Mouse (Mus musculus) hindbrain, embryonic 16.5 days (tissue): ENCODE data around the gene Phactr1. TPM values are rescaled to one million over a fixed set of nuclear protein-coding genes. Genes with fewer than 3 reads are reported as not detected.
A peak's percentile ranks its signal among the peaks of the same experiment; 100 is the strongest.

Source experiments
- ATAC-seq: fragments of 200-750 bp; cut with Nextera tagmentation; 2 replicates; pipeline ENCODE4 v1.8.0; 2017; ENCODE audit warnings: moderate TSS enrichment, moderate library complexity
- H3K27ac ChIP-seq: fragments of 300-500 bp; sonication (generic); 2 replicates; pipeline ENCODE4 v1.5.1; 2014; ENCODE audit warnings: low read depth, mild to moderate bottlenecking, control low read depth, low read length, moderate library complexity
- H3K27me3 ChIP-seq: fragments of 300-500 bp; sonication (generic); replicated peaks from 2 replicates; pipeline ENCODE4 v1.6.1; 2014; ENCODE audit warnings: low read length; ENCODE audit not compliant: control insufficient read depth, insufficient read depth
- H3K36me3 ChIP-seq: fragments of 300-500 bp; sonication (generic); 2 replicates; pipeline ENCODE4 v1.6.1; 2014; ENCODE audit warnings: mild to moderate bottlenecking, low read length, moderate library complexity, mixed read lengths; ENCODE audit not compliant: control insufficient read depth, insufficient read depth
- H3K4me1 ChIP-seq: fragments of 300-500 bp; sonication (generic); 2 replicates; pipeline ENCODE4 v1.6.1; 2014; ENCODE audit warnings: low read depth, low read length; ENCODE audit not compliant: control insufficient read depth, insufficient read depth
- H3K4me2 ChIP-seq: fragments of 300-500 bp; sonication (generic); 2 replicates; pipeline ENCODE4 v1.6.1; 2014; ENCODE audit warnings: mild to moderate bottlenecking, low read length, control low read depth, moderate library complexity
- H3K4me3 ChIP-seq: fragments of 300-500 bp; sonication (generic); 2 replicates; pipeline ENCODE4 v1.5.1; 2014; ENCODE audit warnings: mild to moderate bottlenecking, low read length, control low read depth, moderate library complexity
- H3K9ac ChIP-seq: fragments of 300-500 bp; sonication (generic); 2 replicates; pipeline ENCODE4 v1.6.1; 2014; ENCODE audit warnings: low read depth, mild to moderate bottlenecking, control low read depth, low read length, moderate library complexity
- H3K9me3 ChIP-seq: fragments of 300-500 bp; sonication (generic); 2 replicates; pipeline ENCODE4 v1.6.1; 2014; ENCODE audit warnings: mild to moderate bottlenecking, low read length, moderate library complexity; ENCODE audit not compliant: control insufficient read depth
- WGBS: fragments of 180-500 bp; shearing (Covaris S2); extraction: QIAGEN DNeasy Blood & Tissue Kit; methylation state at CpG from one replicate; pipeline ENCODE4 v1.1.7; 2014; 5-methylcytosine and 5-hydroxymethylcytosine counted together
- polyA plus RNA-seq: library from polyadenylated mRNA; unstranded; fragments of >200 nt; fragmentation: Nextera tagmentation; extraction: Ambion mirVana; gene quantifications from 2 replicates; pipeline ENCODE4 v1.2.1, GENCODE M21; 2015

Gene Phactr1
- 49.7 and 49.9 TPM in 2 replicates for polyA plus RNA-seq

- peak within 1 kb of the TSS; percentile 44 for H3K4me2 ChIP-seq
- H3K9ac ChIP-seq, result 0 out of 2 replicates have a peak within 1 kb of the TSS, but pooled peaks have one; percentile 23
- WGBS, result 17% methylated on average over 11 of the region's 11 CpGs
- H3K36me3 ChIP-seq, result no peaks in the 10 kb centered on the region
- H3K9me3 ChIP-seq, result no peaks in the 10 kb centered on the region
- H3K27ac ChIP-seq, result no peak within 1 kb of the TSS
- H3K4me3 ChIP-seq, result 0 out of 2 replicates have a peak within 1 kb of the TSS, but pooled peaks have one; percentile 7
- no peak for ATAC-seq
- H3K4me1 ChIP-seq, result no peaks in the 10 kb centered on the region
- H3K27me3 ChIP-seq, result no peaks in the 10 kb centered on the region
These were observed at the start of gene Phactr1 for GRCm38 (mm10) chr13:42680391-42680994. Gene Phactr1, plus strand, starts transcription at chr13:42680623.

GRCm38 (mm10) chr13:42634908-42635307, 45.5 kb upstream of the Phactr1 start:
- H3K9ac ChIP-seq, result no peak overlapping the region
- H3K4me3 ChIP-seq, result no peak overlapping the region
- ATAC-seq, result no peak
- no peak overlapping the region for H3K27ac ChIP-seq
- H3K4me2 ChIP-seq, result no peak overlapping the region
- H3K27me3 ChIP-seq, result no peaks in the 10 kb centered on the region
- H3K9me3 ChIP-seq, result no peaks in the 10 kb centered on the region
- WGBS, result 90% methylated on average over 2 of the region's 2 CpGs
- no peaks in the 10 kb centered on the region for H3K36me3 ChIP-seq
- H3K4me1 ChIP-seq, result no peaks in the 10 kb centered on the region

DNA sequence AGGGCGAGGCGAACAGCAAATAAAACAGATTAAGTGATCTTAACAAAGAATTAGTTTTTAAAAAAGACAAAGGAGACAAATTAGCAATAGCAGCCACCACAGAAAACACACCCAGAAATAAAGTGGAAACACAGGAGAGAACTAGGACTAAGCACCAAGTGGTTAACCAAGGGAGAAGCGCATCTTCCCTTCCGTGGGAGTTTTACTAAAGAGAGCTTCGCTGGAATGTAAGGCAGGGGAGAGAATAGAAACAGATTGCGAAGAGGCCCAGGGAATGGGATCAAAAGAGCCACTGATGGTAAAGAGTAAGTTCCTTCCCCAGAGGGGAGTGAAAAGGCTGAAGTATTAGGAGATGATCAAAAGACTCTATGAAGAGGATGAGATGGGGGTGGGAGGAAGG, 30.2 kb upstream of the Phactr1 start:
- Histone ChIP-seq H3K9ac (no peak overlapping the region), H3K27me3 (no peaks in the 10 kb centered on the region), H3K27ac (no peak overlapping the region), H3K4me2 (no peak overlapping the region), H3K4me3 (no peak overlapping the region), H3K9me3 (no peaks in the 10 kb centered on the region), H3K4me1 (no peaks in the 10 kb centered on the region), H3K36me3 (no peaks in the 10 kb centered on the region)
- WGBS, result 58% methylated on average over 6 of the region's 6 CpGs
- ATAC-seq, result no peak

GRCm38 (mm10) chr13:42656643-42657315, 23.6 kb upstream of the Phactr1 start:
- 30% methylated on average over 7 of the region's 7 CpGs for WGBS
- H3K9ac ChIP-seq, result no peak overlapping the region
- H3K27me3 ChIP-seq, result no peaks in the 10 kb centered on the region
- no peaks in the 10 kb centered on the region for H3K36me3 ChIP-seq
- H3K9me3 ChIP-seq, result no peaks in the 10 kb centered on the region
- no peaks in the 10 kb centered on the region; the same call in 1 of the 2 replicates for H3K4me1 ChIP-seq
- ATAC-seq, result peak; percentile 34
- no peak overlapping the region for H3K4me2 ChIP-seq
- H3K27ac ChIP-seq, result no peak overlapping the region
- H3K4me3 ChIP-seq, result no peak overlapping the region

DNA sequence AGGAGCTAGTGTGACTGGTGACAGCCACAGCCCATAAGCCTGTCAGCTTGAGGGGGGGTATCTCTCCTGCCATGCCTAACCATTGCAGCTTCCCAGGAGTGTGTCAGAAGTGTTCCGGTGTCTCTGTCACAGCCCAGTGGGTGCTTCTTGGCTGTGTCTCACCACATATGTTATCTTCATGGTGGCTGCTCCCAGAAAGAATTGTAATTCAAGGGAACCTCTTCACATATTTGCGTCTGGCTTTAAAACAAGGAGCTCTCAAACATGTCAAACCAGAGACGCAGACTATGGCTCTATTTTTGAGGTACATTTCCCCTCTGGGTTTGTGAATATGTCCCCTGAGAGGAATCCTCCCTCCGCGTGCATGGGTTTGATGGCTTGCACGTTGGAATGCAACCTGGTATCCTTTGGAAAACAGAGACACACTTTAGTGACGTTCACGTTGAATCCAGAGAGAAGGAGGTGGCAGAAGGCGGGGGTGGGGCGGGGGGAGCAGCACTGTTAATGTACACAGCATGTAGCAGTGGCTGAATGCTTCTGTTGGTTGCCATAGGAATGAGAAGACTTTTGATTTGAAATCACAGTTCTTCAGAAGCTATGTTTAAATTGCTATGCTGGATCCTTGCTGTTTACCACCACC, 8.7 kb upstream of the Phactr1 start:
- H3K4me2 ChIP-seq, result peak overlapping the region; percentile 22
- no peaks in the 10 kb centered on the region for H3K27me3 ChIP-seq
- H3K9me3 ChIP-seq, result no peaks in the 10 kb centered on the region
- peaks cover 5% of the 10 kb centered on the region for H3K4me1 ChIP-seq
- H3K9ac ChIP-seq, result no peak overlapping the region
- ATAC-seq, result peak; percentile 52; the same call in 1 of the 2 replicates
- WGBS, result 46% methylated on average over 10 of the region's 10 CpGs
- H3K36me3 ChIP-seq, result no peaks in the 10 kb centered on the region
- H3K27ac ChIP-seq, result 0 out of 2 replicates have a peak overlapping the region, but pooled peaks have one; percentile 18
- no peak overlapping the region for H3K4me3 ChIP-seq

GRCm38 (mm10) chr13:42681299-42681698, 876 bp downstream of the Phactr1 start:
- H3K4me2 ChIP-seq, result no peak overlapping the region
- no peak overlapping the region for H3K4me3 ChIP-seq
- no peaks in the 10 kb centered on the region for H3K9me3 ChIP-seq
- no peaks in the 10 kb centered on the region for H3K27me3 ChIP-seq
- H3K9ac ChIP-seq, result no peak overlapping the region
- ATAC-seq, result no peak
- H3K27ac ChIP-seq, result no peak overlapping the region
- no peaks in the 10 kb centered on the region for H3K4me1 ChIP-seq
- H3K36me3 ChIP-seq, result no peaks in the 10 kb centered on the region
- WGBS, result 64% methylated on average over 9 of the region's 9 CpGs

DNA sequence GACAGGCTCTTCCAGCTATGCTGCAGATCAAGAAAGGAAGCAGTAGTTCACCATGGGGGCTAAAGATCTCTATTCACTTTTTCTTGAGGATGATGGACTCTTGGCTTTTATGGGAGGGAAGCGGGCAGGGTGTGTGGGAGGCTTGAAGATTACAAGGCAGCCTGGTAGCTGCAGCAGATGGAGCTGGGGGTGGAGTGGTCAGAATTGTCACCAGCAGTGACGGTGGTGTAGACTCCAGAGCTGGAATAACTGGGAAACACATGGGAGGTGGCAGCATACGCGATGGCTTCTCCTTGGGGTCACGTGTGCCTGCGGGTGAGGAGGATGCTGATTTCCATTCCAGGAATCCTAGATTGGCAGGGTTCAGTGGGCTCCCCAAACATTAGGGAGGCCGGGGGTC, 3.8 kb downstream of the Phactr1 start:
- H3K9me3 ChIP-seq, result no peaks in the 10 kb centered on the region

GRCm38 (mm10) chr13:42692233-42692632, 11.8 kb downstream of the Phactr1 start:
- no peak overlapping the region for H3K9ac ChIP-seq
- WGBS, result 83% methylated on average over 4 of the region's 4 CpGs
- no peaks in the 10 kb centered on the region for H3K4me1 ChIP-seq
- no peak overlapping the region for H3K4me3 ChIP-seq
- no peaks in the 10 kb centered on the region for H3K9me3 ChIP-seq
- H3K27me3 ChIP-seq, result no peaks in the 10 kb centered on the region
- H3K4me2 ChIP-seq, result no peak overlapping the region
- no peaks in the 10 kb centered on the region for H3K36me3 ChIP-seq
- no peak overlapping the region for H3K27ac ChIP-seq
- no peak for ATAC-seq

More for the DNA sequence above, 3.8 kb downstream of the Phactr1 start:
- H3K4me2 ChIP-seq, result no peak overlapping the region
- H3K36me3 ChIP-seq, result no peaks in the 10 kb centered on the region
- no peak overlapping the region for H3K4me3 ChIP-seq
- 93% methylated on average over 7 of the region's 7 CpGs for WGBS
- H3K9ac ChIP-seq, result no peak overlapping the region
- H3K27me3 ChIP-seq, result no peaks in the 10 kb centered on the region
- no peak overlapping the region for H3K27ac ChIP-seq
- H3K4me1 ChIP-seq, result no peaks in the 10 kb centered on the region
- ATAC-seq, result no peak

- H3K36me3 ChIP-seq, result no peaks in the 10 kb centered on the region
- no peaks in the 10 kb centered on the region for H3K4me1 ChIP-seq
- no peak for ATAC-seq
- H3K27me3 ChIP-seq, result no peaks in the 10 kb centered on the region
- WGBS, result 64% methylated on average over 5 of the region's 5 CpGs
- no peak overlapping the region for H3K9ac ChIP-seq
- no peak overlapping the region for H3K4me2 ChIP-seq
- H3K4me3 ChIP-seq, result no peak overlapping the region
- no peak overlapping the region for H3K27ac ChIP-seq
- H3K9me3 ChIP-seq, result 0 out of 2 replicates have a peak, but pooled peaks cover 3% of the 10 kb centered on the region
These were observed 16.2 kb downstream of the Phactr1 start for GRCm38 (mm10) chr13:42696641-42697040.
